Mouse (Mus musculus): ENCODE data around the gene Nrip3.

- TF ChIP-seq CTCF (IDR thresholded peaks at IDR 0.05; ENCODE audit: low read depth, low read length) (no peak), POLR2A (IDR thresholded peaks at IDR 0.05; ENCODE audit: extremely low read depth, insufficient read depth, low read length) (no peak)
Measured at GRCm38 (mm10) chr7:109734806-109735205, 47.0 kb downstream of the Nrip3 start.

Data from liver, adult 2 months (tissue).